Mouse (Mus musculus) intestine, postnatal 0 days (tissue): ENCODE measurements around the gene Map3k14. TPM values are rescaled to one million over a fixed set of nuclear protein-coding genes. Genes with fewer than 3 reads are reported as not detected.

Source experiments
- ATAC-seq: fragments of 200-750 bp; cut with Nextera tagmentation; 2 replicates; pipeline ENCODE4 v1.8.0; 2017; ENCODE audit warnings: mild to moderate bottlenecking, moderate TSS enrichment, moderate library complexity
- H3K27ac ChIP-seq: fragments of 300-500 bp; sonication (generic); 2 replicates; pipeline ENCODE4 v1.5.1; 2014; ENCODE audit warnings: mild to moderate bottlenecking, low read depth, low read length, moderate library complexity
- H3K27me3 ChIP-seq: fragments of 300-500 bp; sonication (generic); replicated peaks from 2 replicates; pipeline ENCODE4 v1.6.1; 2014; ENCODE audit warnings: low read length, mixed read lengths; ENCODE audit not compliant: control insufficient read depth, insufficient read depth
- H3K36me3 ChIP-seq: fragments of 300-500 bp; sonication (generic); 2 replicates; pipeline ENCODE4 v1.6.1; 2014; ENCODE audit warnings: mild to moderate bottlenecking, moderate library complexity; ENCODE audit not compliant: control insufficient read depth, insufficient read depth
- H3K4me1 ChIP-seq: fragments of 300-500 bp; sonication (generic); replicated peaks from 2 replicates; pipeline ENCODE4 v1.6.1; 2014; ENCODE audit warnings: antibody characterized with exemption, low read length, mixed read lengths; ENCODE audit not compliant: control insufficient read depth, insufficient read depth
- H3K4me2 ChIP-seq: fragments of 300-500 bp; sonication (generic); replicated peaks from 2 replicates; pipeline ENCODE4 v1.6.1; 2014; ENCODE audit warnings: low read depth, mild to moderate bottlenecking, moderate library complexity
- H3K4me3 ChIP-seq: fragments of 300-500 bp; sonication (generic); 2 replicates; pipeline ENCODE4 v1.5.1; 2014; ENCODE audit warnings: low read depth, low read length
- H3K9ac ChIP-seq: fragments of 300-500 bp; sonication (generic); 2 replicates; pipeline ENCODE4 v1.6.1; 2014; ENCODE audit warnings: mild to moderate bottlenecking, low read depth, low read length
- H3K9me3 ChIP-seq: fragments of 300-500 bp; sonication (generic); 2 replicates; pipeline ENCODE4 v1.6.1; 2016; ENCODE audit warnings: mixed run types; ENCODE audit not compliant: control insufficient read depth
- CTCF ChIP-seq: sonication (generic); IDR thresholded peaks from 2 replicates; pipeline ENCODE4 v1.5.1; 2016; ENCODE audit warnings: low read depth, mild to moderate bottlenecking, control low read depth, antibody characterized with exemption, moderate library complexity
- WGBS: fragments of 180-500 bp; shearing (Covaris S2); extraction: QIAGEN DNeasy Blood & Tissue Kit; methylation state at CpG from one replicate; pipeline ENCODE4 v1.1.7; 2014; 5-methylcytosine and 5-hydroxymethylcytosine counted together
- polyA plus RNA-seq: library from polyadenylated mRNA; unstranded; fragments of >200 nt; fragmentation: Nextera tagmentation; extraction: Ambion mirVana; gene quantifications from 2 replicates; pipeline ENCODE4 v1.2.1, GENCODE M21; 2015

Gene Map3k14
- polyA plus RNA-seq, 1 experiment from 2014 or later: 1.6 TPM

DNA sequence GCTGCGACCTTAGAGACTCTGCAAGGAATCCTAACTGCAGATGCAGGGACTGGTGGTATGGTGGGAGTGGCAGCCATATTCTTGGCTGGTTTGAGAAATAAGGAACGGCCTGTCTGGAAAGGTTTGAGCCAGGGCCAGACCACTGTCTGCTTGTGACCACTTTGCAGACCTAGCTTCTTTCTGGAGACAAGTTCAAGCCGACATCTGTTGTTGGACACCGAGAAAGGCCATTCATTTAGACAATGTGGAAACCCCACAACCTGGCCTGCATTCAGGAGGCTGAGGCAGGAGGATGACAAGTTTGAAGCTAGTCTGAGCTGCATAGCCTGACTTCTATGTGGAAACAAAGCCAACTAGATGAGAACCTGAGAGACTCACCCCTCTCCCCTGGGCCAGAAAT lies 1.1 kb upstream of the Map3k14 start:
- no peak for TF ChIP-seq CTCF
- Histone ChIP-seq H3K27me3 (no peaks in the 10 kb centered on the region), H3K9ac (no peak overlapping the region), H3K4me1 (peaks cover 5% of the 10 kb centered on the region; the same call in 1 of the 2 replicates), H3K4me2 (no peak overlapping the region), H3K4me3 (no peak overlapping the region), H3K36me3 (no peaks in the 10 kb centered on the region), H3K9me3 (no peaks in the 10 kb centered on the region), H3K27ac (no peak overlapping the region)
- 74% methylated on average over 4 of the region's 4 CpGs for WGBS
- no peak for ATAC-seq

GRCm38 (mm10) chr11:103266729-103267345 lies 435 bp downstream of the Map3k14 start:
- Histone ChIP-seq H3K4me2 (peak overlapping the region; percentile 91), H3K4me1 (peaks cover 11% of the 10 kb centered on the region; the same call in 1 of the 2 replicates), H3K9me3 (no peaks in the 10 kb centered on the region), H3K27me3 (no peaks in the 10 kb centered on the region), H3K36me3 (no peaks in the 10 kb centered on the region), H3K27ac (peak overlapping the region; percentile 73), H3K9ac (peak overlapping the region; percentile 75), H3K4me3 (peak overlapping the region; percentile 70)
- peak; percentile 65 for ATAC-seq
- WGBS: under 1% methylated on average over 42 of the region's 42 CpGs
- TF ChIP-seq CTCF: no peak; the same call in 1 of the 2 replicates

GRCm38 (mm10) chr11:103265856-103266255 lies 1.4 kb downstream of the Map3k14 start:
- 27% methylated on average over 2 of the region's 2 CpGs for WGBS
- Histone ChIP-seq H3K4me2 (peak overlapping the region; percentile 91), H3K27me3 (no peaks in the 10 kb centered on the region), H3K4me1 (peaks cover 14% of the 10 kb centered on the region; the same call in 1 of the 2 replicates), H3K9ac (no peak overlapping the region), H3K4me3 (0 out of 2 replicates have a peak overlapping the region, but pooled peaks have one; percentile 70), H3K36me3 (no peaks in the 10 kb centered on the region), H3K27ac (no peak overlapping the region), H3K9me3 (no peaks in the 10 kb centered on the region)
- no peak for ATAC-seq
- TF ChIP-seq CTCF: no peak

GRCm38 (mm10) chr11:103265211-103265610 lies 2.1 kb downstream of the Map3k14 start:
- no peak overlapping the region for H3K4me2 ChIP-seq
- ATAC-seq: no peak
- WGBS: 73% methylated on average over 7 of the region's 7 CpGs
- no peak for TF ChIP-seq CTCF
- H3K4me1 ChIP-seq: peaks cover 19% of the 10 kb centered on the region
- H3K9me3 ChIP-seq: no peaks in the 10 kb centered on the region
- no peak overlapping the region for H3K4me3 ChIP-seq
- no peak overlapping the region for H3K27ac ChIP-seq
- no peaks in the 10 kb centered on the region for H3K36me3 ChIP-seq
- no peak overlapping the region for H3K9ac ChIP-seq
- H3K27me3 ChIP-seq: no peaks in the 10 kb centered on the region

- peak overlapping the region; percentile 40 for H3K4me2 ChIP-seq
- no peak overlapping the region for H3K4me3 ChIP-seq
These were observed 2.8 kb downstream of the Map3k14 start for GRCm38 (mm10) chr11:103264427-103265005.

DNA sequence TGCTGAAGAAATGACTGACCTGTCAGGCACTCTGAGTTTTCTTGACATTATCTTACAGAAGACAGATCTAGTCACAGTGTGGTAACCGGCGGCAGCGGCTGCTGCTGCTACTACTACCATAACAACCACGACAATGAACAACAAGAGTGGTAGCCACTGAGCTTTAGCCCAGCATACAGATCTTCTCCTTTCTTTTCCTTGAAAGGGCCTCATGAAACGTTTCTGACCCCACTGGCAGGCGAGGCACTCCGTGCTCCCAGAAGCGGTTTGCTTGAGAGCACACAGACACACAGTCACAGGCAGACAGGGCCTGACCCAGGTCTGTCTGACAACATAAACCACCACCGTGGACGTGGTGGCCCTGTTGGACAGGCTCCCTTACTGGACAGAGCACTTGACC lies 3.7 kb downstream of the Map3k14 start:
- no peak overlapping the region; the same call in 1 of the 2 replicates for H3K27ac ChIP-seq
- H3K9ac ChIP-seq: no peak overlapping the region; the same call in 1 of the 2 replicates

More at GRCm38 (mm10) chr11:103264427-103265005, 2.8 kb downstream of the Map3k14 start:
- WGBS: 67% methylated on average over 20 of the region's 20 CpGs
- ATAC-seq: no peak
- Histone ChIP-seq H3K9me3 (no peaks in the 10 kb centered on the region), H3K4me1 (peaks cover 19% of the 10 kb centered on the region), H3K9ac (no peak overlapping the region), H3K27me3 (no peaks in the 10 kb centered on the region), H3K36me3 (no peaks in the 10 kb centered on the region), H3K27ac (no peak overlapping the region)
- no peak for TF ChIP-seq CTCF

More for the DNA sequence above, 3.7 kb downstream of the Map3k14 start:
- WGBS: 60% methylated on average over 10 of the region's 10 CpGs
- H3K4me1 ChIP-seq: peaks cover 19% of the 10 kb centered on the region
- no peaks in the 10 kb centered on the region for H3K36me3 ChIP-seq
- no peak overlapping the region for H3K4me3 ChIP-seq
- H3K4me2 ChIP-seq: 0 out of 2 replicates have a peak overlapping the region, but pooled peaks have one; percentile 9
- no peaks in the 10 kb centered on the region for H3K27me3 ChIP-seq
- ATAC-seq: no peak
- no peaks in the 10 kb centered on the region for H3K9me3 ChIP-seq
- no peak for TF ChIP-seq CTCF
